Mouse (Mus musculus): ENCODE measurements around the gene Il3ra. TPM values are rescaled to one million over a fixed set of nuclear protein-coding genes. Genes with fewer than 3 reads are reported as not detected.

The Il3ra gene
- polyA plus RNA-seq, 1 experiment from 2014 or later, result 2.7 TPM

Other genes starting within 250 kb of the Il3ra start
- gene Psmd6, start 225.3 kb upstream of the Il3ra start, polyA plus RNA-seq (2015; fragmentation: Nextera tagmentation; extraction: Ambion mirVana), result 285 and 292 TPM in 2 replicates
- not detected in 2 replicates for gene Olfr720, start 159.4 kb upstream of the Il3ra start, polyA plus RNA-seq (2015; fragmentation: Nextera tagmentation; extraction: Ambion mirVana)
- gene Olfr31, start 23.4 kb upstream of the Il3ra start, polyA plus RNA-seq (2015; fragmentation: Nextera tagmentation; extraction: Ambion mirVana), result not detected in 2 replicates
- gene Olfr721-ps1, start 55.0 kb downstream of the Il3ra start, polyA plus RNA-seq (2015; fragmentation: Nextera tagmentation; extraction: Ambion mirVana), result not detected in 2 replicates